Mouse (Mus musculus): ENCODE measurements around the gene Foxa3.

DNA sequence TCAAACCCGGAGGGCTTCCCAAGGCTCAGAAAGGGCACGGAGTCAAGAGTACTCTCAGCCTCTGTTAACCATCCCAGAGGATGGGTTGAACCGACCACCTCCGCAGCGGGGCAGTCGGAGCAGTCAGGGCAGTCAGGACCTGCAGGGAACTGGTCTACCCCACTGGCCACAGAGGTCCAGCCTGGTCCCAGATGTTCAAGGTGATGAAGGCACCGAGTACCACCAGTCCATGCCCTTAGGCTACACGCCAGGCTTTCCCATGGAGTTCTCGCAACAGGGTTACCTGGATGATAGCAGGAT is 31.4 kb upstream of the Foxa3 start:
- TF ChIP-seq CTCF (IDR thresholded peaks at IDR 0.05) = no peak
- TF ChIP-seq POLR2A (IDR thresholded peaks at IDR 0.05; ENCODE audit: insufficient read depth, low read depth, low read length) = no peak
